Mouse (Mus musculus) gastrocnemius, postnatal 36 days (tissue): ENCODE results near the gene Hnrnph3. TPM values are rescaled to one million over a fixed set of nuclear protein-coding genes. Genes with fewer than 3 reads are reported as not detected.

Experiments
- DNase-seq, 2 experiments: peaks; one replicate each; pipeline ENCODE4 v3.0.0; 2022
- intact Hi-C: fragments of 180-260 bp; cut with DNase I; formaldehyde crosslinking; loops from one replicate; pipeline ENCODE4 v1.15.1; 2025
- total RNA-seq, 2 experiments: library from RNA; stranded (reverse); gene quantifications; 2 replicates each; pipeline ENCODE4 v1.2.3; 2021

The Hnrnph3 gene
- total RNA-seq, 2 experiments from 2014 or later, result 14.2 to 15.3 TPM

GRCm38 (mm10) chr10:63000584-63000983, 23.4 kb downstream of the Hnrnph3 start:
- intact Hi-C loops, result loop anchor here (10.0 kb wide), 1 partner anchor 246 kb away; no protein-coding TSS in a partner anchor
- DNase-seq, result no peak

- DNase-seq, result no peak
These were observed 30.0 kb downstream of the Hnrnph3 start for GRCm38 (mm10) chr10:62993991-62994390.

GRCm38 (mm10) chr10:62990636-62991035, 33.4 kb downstream of the Hnrnph3 start:
- intact Hi-C loops, result no loop called here
- no peak for DNase-seq

More at GRCm38 (mm10) chr10:62993991-62994390, 30.0 kb downstream of the Hnrnph3 start:
- intact Hi-C loops, result no loop called here

GRCm38 (mm10) chr10:62987341-62987740, 36.7 kb downstream of the Hnrnph3 start:
- intact Hi-C loops, result no loop called here

GRCm38 (mm10) chr10:62984495-62984894, 39.5 kb downstream of the Hnrnph3 start:
- intact Hi-C loops, result no loop called here
- no peak for DNase-seq

More at GRCm38 (mm10) chr10:62987341-62987740, 36.7 kb downstream of the Hnrnph3 start:
- DNase-seq, result no peak

GRCm38 (mm10) chr10:62984072-62984471, 39.9 kb downstream of the Hnrnph3 start:
- intact Hi-C loops, result no loop called here

GRCm38 (mm10) chr10:62980039-62980954, 43.7 kb downstream of the Hnrnph3 start, which contains the start of gene Rufy2:
TSS of gene Rufy2 (plus strand) at chr10:62980223.
- intact Hi-C loops, result no loop called here
- DNase-seq, result peak; percentile 74 to 76

More at GRCm38 (mm10) chr10:62984072-62984471, 39.9 kb downstream of the Hnrnph3 start:
- no peak for DNase-seq

GRCm38 (mm10) chr10:62979667-62980038, 44.4 kb downstream of the Hnrnph3 start:
- DNase-seq, result no peak
- intact Hi-C loops, result no loop called here

- DNase-seq, result no peak
- intact Hi-C loops, result no loop called here
These were observed 52.2 kb downstream of the Hnrnph3 start for GRCm38 (mm10) chr10:62971821-62972220.

- intact Hi-C loops, result no loop called here
- DNase-seq, result no peak
These were observed 57.7 kb downstream of the Hnrnph3 start for GRCm38 (mm10) chr10:62966291-62966690.

GRCm38 (mm10) chr10:62965796-62966195, 58.2 kb downstream of the Hnrnph3 start:
- DNase-seq, result no peak
- intact Hi-C loops, result no loop called here

Other genes starting within 250 kb of the Hnrnph3 start
- gene Ccar1, start 231.9 kb downstream of the Hnrnph3 start, total RNA-seq, result 10 to 100 TPM; 26.3 to 27.6 TPM
- gene Tet1, start 115.2 kb downstream of the Hnrnph3 start, total RNA-seq, result 1 to 10 TPM; 2.2 to 4.2 TPM
- gene Slc25a16, start 103.6 kb downstream of the Hnrnph3 start, total RNA-seq, result 10 to 100 TPM; 15.0 to 15.4 TPM
- gene Dna2, start 77.2 kb downstream of the Hnrnph3 start, total RNA-seq, result under 1 TPM; 0.39 to 0.43 TPM
- gene Rufy2, start 44.0 kb downstream of the Hnrnph3 start, total RNA-seq, result 1 to 10 TPM; 4.3 to 7.5 TPM
- gene Pbld2, start 98 bp upstream of the Hnrnph3 start, total RNA-seq, result 1 to 10 TPM; 2.7 to 3.2 TPM
- under 1 TPM; 0.32 to 0.89 TPM for gene Pbld1, start 35.9 kb upstream of the Hnrnph3 start, total RNA-seq
- not detected for gene Atoh7, start 75.4 kb upstream of the Hnrnph3 start, total RNA-seq
- 100 to 1,000 TPM; 252 to 293 TPM for gene Mypn, start 179.7 kb upstream of the Hnrnph3 start, total RNA-seq
- 10 to 100 TPM; 18.7 to 21.8 TPM for gene Herc4, start 219.6 kb upstream of the Hnrnph3 start, total RNA-seq